Mouse (Mus musculus) heart, postnatal 25 days (tissue): ENCODE data around the gene Aldh1a1. TPM values are rescaled to one million over a fixed set of nuclear protein-coding genes. Genes with fewer than 3 reads are reported as not detected.
"Not testable (repeated sequence)": the region's sequence is repeated elsewhere in the genome, so short reads cannot be mapped to it uniquely, and the experiment has no call there.

Experiments
- DNase-seq: peaks from one replicate; pipeline ENCODE4 v3.0.0; 2022; ENCODE audit warnings: low spot score
- intact Hi-C: fragments of 180-260 bp; cut with DNase I; formaldehyde crosslinking; loops from one replicate; pipeline ENCODE4 v1.15.1; 2025
- total RNA-seq, 2 experiments: library from RNA; stranded (reverse); gene quantifications; 2 replicates each; pipeline ENCODE4 v1.2.3; 2021

Aldh1a1 gene
- 10 to 100 TPM; 19.2 to 20.9 TPM for total RNA-seq

DNA sequence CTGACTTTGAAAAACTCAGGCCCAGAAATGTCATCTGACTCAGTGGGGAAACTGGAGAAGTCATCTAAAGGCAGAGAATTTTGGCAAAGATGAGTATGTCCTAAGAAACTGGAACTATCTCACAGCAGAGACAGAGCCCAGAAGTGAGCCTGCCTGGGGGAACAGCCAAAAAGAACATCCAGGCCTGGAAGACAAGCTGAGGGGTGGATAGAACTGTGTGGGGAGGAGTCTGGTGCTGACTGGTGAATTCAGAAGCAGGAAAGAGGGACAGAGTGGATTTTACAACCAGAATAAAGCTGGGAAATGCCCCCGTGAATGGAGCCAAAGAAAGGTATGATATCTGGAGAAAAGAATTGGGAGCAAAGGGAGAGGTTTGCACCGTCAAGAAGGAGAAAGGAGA lies at the start of gene Aldh1a1:
Aldh1a1 (plus strand) TSS at position 225 of the 400 bp plus-strand sequence.
- intact Hi-C loops, result no loop called here
- DNase-seq, result peak; percentile 72

- intact Hi-C loops, result loop anchor here (10.0 kb wide), 1 partner anchor 317 kb away; no protein-coding TSS in a partner anchor
- no peak for DNase-seq
Measured at GRCm38 (mm10) chr19:20447807-20448206, 44.7 kb upstream of the Aldh1a1 start.

DNA sequence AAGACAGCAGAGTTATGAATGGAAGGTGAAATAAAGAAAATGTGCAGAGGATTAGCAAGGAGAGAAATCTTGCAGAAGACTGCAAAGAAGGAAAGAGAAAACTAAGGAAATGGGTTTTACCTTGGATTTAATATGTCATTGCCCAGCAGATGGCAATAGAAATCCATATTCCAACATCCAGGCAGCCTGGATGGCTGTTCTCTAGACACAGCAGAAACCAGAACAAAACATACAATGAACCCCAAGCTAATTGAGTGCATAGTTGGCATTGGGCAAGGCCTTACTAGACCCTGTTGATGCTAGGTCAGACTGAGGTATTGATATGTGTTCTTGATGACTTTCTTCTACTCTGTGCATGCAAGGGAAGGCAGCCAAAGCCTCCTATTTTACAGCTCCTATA lies 43.0 kb upstream of the Aldh1a1 start:
- intact Hi-C loops, result loop anchor here (10.0 kb wide), 1 partner anchor 315 kb away; no protein-coding TSS in a partner anchor
- DNase-seq, result no peak

GRCm38 (mm10) chr19:20451045-20451444 lies 41.5 kb upstream of the Aldh1a1 start:
- intact Hi-C loops, result no loop called here
- DNase-seq, result no peak

GRCm38 (mm10) chr19:20484497-20484896 lies 8.0 kb upstream of the Aldh1a1 start:
- DNase-seq, result peak; percentile 51
- intact Hi-C loops, result no loop called here

GRCm38 (mm10) chr19:20491950-20492349 lies 565 bp upstream of the Aldh1a1 start:
- intact Hi-C loops, result no loop called here
- DNase-seq, result no peak

- DNase-seq, result no peak
- intact Hi-C loops, result no loop called here
Measured at GRCm38 (mm10) chr19:20496476-20496875, 4.0 kb downstream of the Aldh1a1 start.

DNA sequence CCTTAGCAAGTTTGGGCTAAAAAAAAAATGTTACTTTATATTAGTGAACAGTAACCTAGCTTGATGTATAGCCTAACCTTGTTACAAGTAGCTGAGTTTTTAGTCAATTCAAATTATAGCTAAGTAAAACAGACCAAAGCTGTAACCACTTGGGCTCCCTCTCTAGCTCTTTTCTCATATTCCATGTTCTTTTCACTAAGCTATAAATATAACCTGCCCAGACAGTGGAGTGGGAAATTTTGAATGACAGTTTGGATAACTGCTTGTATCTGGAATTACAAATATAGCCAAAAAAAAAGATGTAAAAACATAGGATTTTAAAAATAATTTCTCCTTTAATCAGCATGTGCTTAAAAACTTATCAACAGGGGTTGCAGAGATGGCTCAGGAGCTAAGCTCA lies 12.8 kb downstream of the Aldh1a1 start:
- no peak for DNase-seq
- intact Hi-C loops, result no loop called here

DNA sequence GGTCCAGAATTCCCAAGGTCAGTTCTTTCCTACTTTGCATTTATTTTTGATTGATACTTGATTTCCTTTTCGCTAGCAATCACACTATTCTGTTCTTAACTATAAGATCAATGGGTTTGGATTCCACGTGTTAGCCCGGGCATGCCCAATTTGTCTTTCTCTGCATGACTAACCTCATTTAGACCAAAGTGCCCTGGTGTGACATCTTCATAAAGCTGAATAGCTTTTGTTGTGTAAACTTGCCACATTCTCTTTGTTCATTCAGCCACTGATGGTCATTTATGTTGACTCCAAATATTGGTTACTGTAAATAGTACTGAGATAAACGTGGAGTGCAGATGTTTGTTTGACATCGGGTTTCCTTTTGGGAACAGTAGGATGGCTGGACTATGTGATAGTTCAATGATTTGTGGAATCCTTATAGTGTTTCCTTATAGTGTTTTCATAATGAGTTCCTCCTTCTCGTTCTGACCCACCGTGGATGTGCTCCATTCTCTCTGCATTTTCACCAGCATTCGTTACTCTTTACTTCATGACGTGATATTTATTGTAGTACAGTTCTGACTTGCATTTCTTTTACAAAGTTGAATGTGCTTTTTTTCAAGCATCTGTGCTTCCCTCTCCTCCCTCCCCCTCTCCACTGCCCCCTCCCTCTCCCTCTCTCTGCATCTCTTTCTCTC lies 14.6 kb downstream of the Aldh1a1 start:
- DNase-seq, result no peak
- intact Hi-C loops, result no loop called here

DNA sequence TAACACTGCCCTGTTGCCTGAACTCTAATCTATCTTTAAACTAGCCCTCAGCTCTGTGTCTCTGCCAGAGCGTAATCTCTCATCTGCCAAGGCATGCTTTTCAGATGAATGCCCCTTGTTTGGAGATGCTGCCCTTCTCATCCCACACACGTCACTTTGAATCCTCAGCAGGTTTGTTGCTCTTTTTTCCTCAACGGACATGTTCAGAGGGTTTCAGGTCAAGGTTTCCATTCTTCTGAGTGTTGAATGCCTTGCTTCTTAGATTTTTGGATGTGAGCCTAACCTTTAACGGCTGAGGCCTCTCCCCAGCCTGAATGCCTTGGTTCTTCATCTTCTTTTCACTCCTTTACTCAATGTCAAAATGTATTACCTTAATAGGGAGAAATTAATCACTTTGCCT lies 16.1 kb downstream of the Aldh1a1 start:
- no peak for DNase-seq
- intact Hi-C loops, result no loop called here

DNA sequence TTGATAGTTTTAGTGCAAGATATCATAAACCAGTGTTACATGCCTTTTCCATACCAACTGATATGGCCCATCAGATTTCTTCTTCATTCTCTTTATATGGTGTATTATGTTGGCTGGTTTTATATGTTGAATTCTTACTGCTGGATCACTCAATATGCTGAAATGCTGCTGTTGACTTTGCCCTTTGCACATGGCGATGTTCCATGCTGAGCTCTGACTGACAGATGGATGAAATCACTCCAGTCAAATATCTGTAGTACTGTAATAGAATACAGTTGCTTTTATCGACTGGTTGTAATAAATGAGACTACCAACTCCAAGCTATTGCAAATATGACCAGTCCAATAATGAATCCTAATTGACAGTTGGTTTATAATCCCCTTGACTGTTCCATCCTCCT lies 19.5 kb downstream of the Aldh1a1 start:
- intact Hi-C loops, result no loop called here
- no peak for DNase-seq

DNA sequence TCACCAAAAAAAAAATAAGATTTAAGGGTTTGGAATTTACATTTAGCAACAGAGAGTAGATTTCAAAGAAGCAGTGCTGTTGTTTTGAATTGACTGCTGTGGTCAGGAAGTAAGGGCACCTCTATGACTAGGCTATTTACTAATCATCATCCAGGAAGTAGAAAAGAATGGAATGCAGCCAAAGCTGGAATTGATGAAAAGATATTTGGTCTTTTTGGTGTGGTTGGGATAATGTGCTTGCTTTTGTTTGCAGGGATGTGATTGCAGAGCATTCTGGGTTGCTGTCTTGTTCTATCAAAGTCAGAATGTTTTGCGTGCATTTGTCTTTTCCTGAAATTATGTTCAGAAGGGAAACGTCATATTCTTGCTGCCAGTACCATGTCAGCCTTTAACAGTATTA lies 20.7 kb downstream of the Aldh1a1 start:
- intact Hi-C loops, result no loop called here
- no peak for DNase-seq

GRCm38 (mm10) chr19:20513688-20514361 lies 21.3 kb downstream of the Aldh1a1 start:
- DNase-seq, result no peak

DNA sequence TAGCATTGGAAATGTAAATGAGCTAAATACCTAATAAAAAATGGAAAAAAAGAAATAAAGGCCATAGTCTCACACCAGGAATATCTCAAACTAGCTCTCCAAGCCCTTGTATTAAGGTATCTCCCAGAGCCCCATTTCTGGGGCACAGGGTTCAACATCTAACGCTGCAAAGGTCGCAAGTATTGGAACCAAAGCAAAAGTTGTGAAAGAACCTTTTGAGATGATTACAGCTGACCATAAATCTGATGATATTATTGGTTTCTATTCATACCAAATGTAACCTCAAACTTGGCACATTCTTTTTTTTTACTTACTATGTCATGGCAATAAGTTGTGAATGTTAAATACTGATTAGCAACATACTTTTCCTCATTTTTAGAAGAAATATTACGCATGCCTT lies 24.0 kb downstream of the Aldh1a1 start:
- intact Hi-C loops, result no loop called here
- no peak for DNase-seq

More at GRCm38 (mm10) chr19:20513688-20514361, 21.3 kb downstream of the Aldh1a1 start:
- intact Hi-C loops, result no loop called here

- DNase-seq, intact Hi-C loops: not testable (repeated sequence)
Measured at GRCm38 (mm10) chr19:20529156-20529555, 36.6 kb downstream of the Aldh1a1 start.

- DNase-seq, result no peak
- intact Hi-C loops, result no loop called here
Measured at GRCm38 (mm10) chr19:20529921-20530696, 37.6 kb downstream of the Aldh1a1 start.

GRCm38 (mm10) chr19:20536538-20536937 lies 44.0 kb downstream of the Aldh1a1 start:
- DNase-seq, result peak; percentile 11
- intact Hi-C loops, result no loop called here

- intact Hi-C loops, result no loop called here
- no peak for DNase-seq
Measured at GRCm38 (mm10) chr19:20541044-20541443, 48.5 kb downstream of the Aldh1a1 start.

DNA sequence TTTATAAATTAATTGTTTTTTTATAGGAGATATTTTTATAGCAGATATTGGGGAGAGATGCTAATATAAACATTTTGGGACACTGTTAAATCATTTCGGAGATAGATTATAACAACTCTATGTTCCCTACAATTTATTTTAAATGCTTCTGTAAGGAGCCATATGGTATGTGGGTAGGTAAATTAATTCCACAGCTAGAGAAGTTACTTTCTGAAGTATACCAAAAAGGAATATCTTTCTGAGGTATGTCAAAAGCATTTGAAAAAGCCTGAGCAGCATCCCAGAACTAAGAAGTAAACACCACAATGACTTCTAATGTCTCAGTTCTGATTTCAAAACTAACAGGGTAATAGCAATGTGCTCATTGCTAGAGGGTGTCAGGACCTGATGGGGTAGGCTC lies 49.4 kb downstream of the Aldh1a1 start:
- no peak for DNase-seq
- intact Hi-C loops, result no loop called here

DNA sequence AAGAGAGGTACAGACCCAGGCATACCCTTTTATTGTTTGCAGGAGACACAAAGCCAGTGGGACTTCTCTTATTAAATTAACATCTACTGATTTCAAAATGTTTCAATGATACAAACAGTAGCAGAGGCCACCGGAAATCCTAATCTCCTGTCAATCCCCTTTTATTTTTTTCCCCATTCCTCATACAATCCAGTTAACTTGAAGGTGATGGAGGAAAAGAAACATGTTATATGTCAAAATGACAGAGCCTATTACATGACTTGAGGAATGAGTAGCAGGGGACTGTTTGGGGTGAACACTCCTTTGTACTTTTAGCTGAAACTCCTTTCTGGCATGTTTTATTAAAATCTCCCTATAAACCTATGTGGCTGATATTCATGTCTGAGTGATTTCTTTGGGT lies 51.3 kb downstream of the Aldh1a1 start:
- DNase-seq, result no peak
- intact Hi-C loops, result no loop called here

- DNase-seq, result no peak
- intact Hi-C loops, result no loop called here
Measured at GRCm38 (mm10) chr19:20544941-20545340, 52.4 kb downstream of the Aldh1a1 start.
